Mouse (Mus musculus) intestine, postnatal 0 days (tissue): Measurements from ENCODE around the gene Cux1. TPM values are rescaled to one million over a fixed set of nuclear protein-coding genes. Genes with fewer than 3 reads are reported as not detected.

Experiments
- ATAC-seq: fragments of 200-750 bp; cut with Nextera tagmentation; 2 replicates; pipeline ENCODE4 v1.8.0; 2017; ENCODE audit warnings: mild to moderate bottlenecking, moderate TSS enrichment, moderate library complexity
- H3K27ac ChIP-seq: fragments of 300-500 bp; sonication (generic); 2 replicates; pipeline ENCODE4 v1.5.1; 2014; ENCODE audit warnings: mild to moderate bottlenecking, low read depth, low read length, moderate library complexity
- H3K27me3 ChIP-seq: fragments of 300-500 bp; sonication (generic); replicated peaks from 2 replicates; pipeline ENCODE4 v1.6.1; 2014; ENCODE audit warnings: low read length, mixed read lengths; ENCODE audit not compliant: control insufficient read depth, insufficient read depth
- H3K36me3 ChIP-seq: fragments of 300-500 bp; sonication (generic); 2 replicates; pipeline ENCODE4 v1.6.1; 2014; ENCODE audit warnings: mild to moderate bottlenecking, moderate library complexity; ENCODE audit not compliant: control insufficient read depth, insufficient read depth
- H3K4me1 ChIP-seq: fragments of 300-500 bp; sonication (generic); replicated peaks from 2 replicates; pipeline ENCODE4 v1.6.1; 2014; ENCODE audit warnings: antibody characterized with exemption, low read length, mixed read lengths; ENCODE audit not compliant: control insufficient read depth, insufficient read depth
- H3K4me2 ChIP-seq: fragments of 300-500 bp; sonication (generic); replicated peaks from 2 replicates; pipeline ENCODE4 v1.6.1; 2014; ENCODE audit warnings: low read depth, mild to moderate bottlenecking, moderate library complexity
- H3K4me3 ChIP-seq: fragments of 300-500 bp; sonication (generic); 2 replicates; pipeline ENCODE4 v1.5.1; 2014; ENCODE audit warnings: low read depth, low read length
- H3K9ac ChIP-seq: fragments of 300-500 bp; sonication (generic); 2 replicates; pipeline ENCODE4 v1.6.1; 2014; ENCODE audit warnings: mild to moderate bottlenecking, low read depth, low read length
- H3K9me3 ChIP-seq: fragments of 300-500 bp; sonication (generic); 2 replicates; pipeline ENCODE4 v1.6.1; 2016; ENCODE audit warnings: mixed run types; ENCODE audit not compliant: control insufficient read depth
- CTCF ChIP-seq: sonication (generic); IDR thresholded peaks from 2 replicates; pipeline ENCODE4 v1.5.1; 2016; ENCODE audit warnings: low read depth, mild to moderate bottlenecking, control low read depth, antibody characterized with exemption, moderate library complexity
- WGBS: fragments of 180-500 bp; shearing (Covaris S2); extraction: QIAGEN DNeasy Blood & Tissue Kit; methylation state at CpG from one replicate; pipeline ENCODE4 v1.1.7; 2014; 5-methylcytosine and 5-hydroxymethylcytosine counted together
- polyA plus RNA-seq: library from polyadenylated mRNA; unstranded; fragments of >200 nt; fragmentation: Nextera tagmentation; extraction: Ambion mirVana; gene quantifications from 2 replicates; pipeline ENCODE4 v1.2.1, GENCODE M21; 2015

Gene Cux1
- polyA plus RNA-seq, 1 experiment from 2014 or later: 29.4 TPM

- no peak overlapping the region for H3K9ac ChIP-seq
- TF ChIP-seq CTCF: no peak
- H3K4me3 ChIP-seq: no peak overlapping the region
- no peaks in the 10 kb centered on the region for H3K27me3 ChIP-seq
- H3K4me2 ChIP-seq: no peak overlapping the region
- no peaks in the 10 kb centered on the region for H3K4me1 ChIP-seq
- no peaks in the 10 kb centered on the region for H3K36me3 ChIP-seq
- no peaks in the 10 kb centered on the region for H3K9me3 ChIP-seq
- WGBS: 63% methylated on average over 8 of the region's 8 CpGs
- ATAC-seq: no peak
- H3K27ac ChIP-seq: no peak overlapping the region
Observed at GRCm38 (mm10) chr5:136594896-136595540, 27.7 kb upstream of the Cux1 start.

DNA sequence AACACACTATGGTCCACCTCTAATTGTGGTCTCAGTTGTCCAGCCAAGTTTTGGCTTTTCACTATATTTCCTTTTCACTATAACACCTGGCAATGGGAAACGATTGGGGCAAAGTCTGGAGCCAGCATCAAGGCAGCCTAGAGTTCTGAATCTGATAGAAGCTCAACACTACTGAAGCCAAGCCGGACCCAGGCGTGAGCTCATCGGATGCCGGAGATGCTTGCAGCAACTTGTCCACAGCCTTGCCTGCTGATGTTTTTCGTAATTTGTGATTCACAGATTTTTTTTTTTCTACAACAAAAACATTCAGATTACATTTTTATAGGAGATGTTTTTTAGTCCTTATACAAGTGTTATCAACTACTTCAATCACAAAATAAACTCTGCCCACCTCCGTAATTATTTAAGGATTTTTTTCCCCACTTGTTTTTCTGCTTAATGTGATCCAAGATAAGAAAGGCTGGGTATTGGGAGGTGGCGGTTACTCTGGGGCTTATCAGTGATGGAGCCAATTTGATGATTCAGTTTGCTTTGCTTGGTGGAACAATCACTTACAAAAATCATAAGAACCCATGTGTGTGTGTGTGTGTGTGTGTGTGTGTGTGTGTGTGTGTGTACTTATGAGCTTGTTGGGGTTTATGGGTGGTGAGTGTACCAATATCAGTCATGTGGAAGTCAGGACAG lies 24.7 kb upstream of the Cux1 start:
- H3K9ac ChIP-seq: no peak overlapping the region
- no peak for TF ChIP-seq CTCF
- no peak overlapping the region for H3K4me2 ChIP-seq
- no peaks in the 10 kb centered on the region for H3K4me1 ChIP-seq
- H3K9me3 ChIP-seq: no peaks in the 10 kb centered on the region
- H3K27me3 ChIP-seq: no peaks in the 10 kb centered on the region
- H3K36me3 ChIP-seq: no peaks in the 10 kb centered on the region
- ATAC-seq: no peak
- no peak overlapping the region for H3K4me3 ChIP-seq
- H3K27ac ChIP-seq: no peak overlapping the region
- 63% methylated on average over 8 of the region's 8 CpGs for WGBS

GRCm38 (mm10) chr5:136589002-136589401 lies 21.7 kb upstream of the Cux1 start:
- Histone ChIP-seq H3K27ac (no peak overlapping the region), H3K36me3 (no peaks in the 10 kb centered on the region)

DNA sequence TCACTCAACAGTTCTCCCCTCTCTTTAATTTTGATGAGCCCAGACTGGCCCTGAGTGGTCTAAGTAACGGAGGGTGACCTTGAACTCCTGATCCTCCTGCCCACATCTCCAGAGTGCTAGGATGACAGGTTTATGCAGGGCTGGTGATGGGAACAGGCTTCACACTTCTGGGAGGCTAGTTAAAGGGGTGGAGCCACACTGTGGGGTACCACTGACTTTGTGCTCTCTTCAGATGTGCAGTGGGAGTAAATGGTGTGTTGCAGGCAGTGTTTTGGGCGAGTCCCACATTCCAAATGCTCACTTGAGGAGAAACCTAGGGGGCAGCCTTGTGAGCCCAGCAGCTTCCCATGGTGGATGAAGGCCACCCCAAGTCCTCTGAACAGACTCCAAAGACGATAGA lies 21.2 kb upstream of the Cux1 start:
- H3K4me2 ChIP-seq: no peak overlapping the region
- H3K36me3 ChIP-seq: no peaks in the 10 kb centered on the region

More at GRCm38 (mm10) chr5:136589002-136589401, 21.7 kb upstream of the Cux1 start:
- WGBS: 44% methylated on average over 2 of the region's 2 CpGs
- no peak overlapping the region for H3K4me2 ChIP-seq
- H3K4me1 ChIP-seq: no peaks in the 10 kb centered on the region; the same call in 1 of the 2 replicates
- no peaks in the 10 kb centered on the region for H3K27me3 ChIP-seq
- no peak for TF ChIP-seq CTCF
- H3K9ac ChIP-seq: no peak overlapping the region
- ATAC-seq: no peak
- H3K4me3 ChIP-seq: no peak overlapping the region
- H3K9me3 ChIP-seq: no peaks in the 10 kb centered on the region

DNA sequence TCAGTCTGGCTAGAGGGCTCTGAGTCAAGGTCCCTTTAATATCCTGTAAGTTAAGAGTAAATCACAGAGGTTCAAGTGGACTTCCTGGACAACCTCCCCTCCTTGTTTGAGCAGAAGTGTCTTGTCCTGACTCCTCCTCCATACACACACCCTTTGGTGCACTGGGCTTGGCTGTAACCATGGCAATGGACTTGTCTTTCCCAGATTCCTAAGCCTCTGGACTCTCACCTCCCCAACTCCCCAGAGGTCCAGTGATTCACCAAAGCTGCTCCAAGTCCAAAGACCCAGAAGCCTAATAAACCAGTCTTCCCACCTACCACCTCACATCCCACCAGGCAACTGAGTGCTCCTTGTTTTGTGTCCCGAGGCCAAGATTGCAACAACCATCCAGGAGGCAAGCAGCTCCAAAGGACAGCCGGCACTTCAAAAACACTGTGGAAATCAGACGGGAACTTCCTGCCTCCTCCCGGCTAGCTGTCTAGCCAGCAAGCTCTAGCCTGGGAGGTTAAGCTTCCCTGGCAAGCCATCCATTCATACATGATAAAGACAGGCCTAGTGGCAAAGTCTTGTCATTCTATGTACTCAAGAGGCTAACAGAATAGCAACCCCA lies 17.5 kb upstream of the Cux1 start:
- peak; percentile 67; the same call in 1 of the 2 replicates for ATAC-seq
- H3K4me1 ChIP-seq: peaks cover 2% of the 10 kb centered on the region; the same call in 1 of the 2 replicates
- peaks cover 4% of the 10 kb centered on the region; the same call in 1 of the 2 replicates for H3K27me3 ChIP-seq
- WGBS: 21% methylated on average over 4 of the region's 4 CpGs
- no peak overlapping the region for H3K4me2 ChIP-seq
- H3K4me3 ChIP-seq: no peak overlapping the region
- H3K27ac ChIP-seq: no peak overlapping the region
- H3K9ac ChIP-seq: no peak overlapping the region
- no peaks in the 10 kb centered on the region for H3K9me3 ChIP-seq
- no peaks in the 10 kb centered on the region for H3K36me3 ChIP-seq
- TF ChIP-seq CTCF: no peak

More for the DNA sequence above, 21.2 kb upstream of the Cux1 start:
- Histone ChIP-seq H3K27me3 (no peaks in the 10 kb centered on the region), H3K27ac (no peak overlapping the region), H3K4me3 (no peak overlapping the region), H3K9me3 (no peaks in the 10 kb centered on the region), H3K4me1 (no peaks in the 10 kb centered on the region; the same call in 1 of the 2 replicates), H3K9ac (no peak overlapping the region)
- no peak for ATAC-seq
- 69% methylated on average over 3 of the region's 3 CpGs for WGBS
- TF ChIP-seq CTCF: no peak
